Mouse (Mus musculus) cerebellum, adult 18-20 months (tissue): Measurements from ENCODE around the gene Zfp46.

Experiments used
- DNase-seq, 2 experiments: peaks; one replicate each; pipeline ENCODE4 v3.0.0; 2021

Zfp46 gene

GRCm38 (mm10) chr4:136312616-136313015, 28.1 kb downstream of the Zfp46 start:
- no peak for DNase-seq

DNA sequence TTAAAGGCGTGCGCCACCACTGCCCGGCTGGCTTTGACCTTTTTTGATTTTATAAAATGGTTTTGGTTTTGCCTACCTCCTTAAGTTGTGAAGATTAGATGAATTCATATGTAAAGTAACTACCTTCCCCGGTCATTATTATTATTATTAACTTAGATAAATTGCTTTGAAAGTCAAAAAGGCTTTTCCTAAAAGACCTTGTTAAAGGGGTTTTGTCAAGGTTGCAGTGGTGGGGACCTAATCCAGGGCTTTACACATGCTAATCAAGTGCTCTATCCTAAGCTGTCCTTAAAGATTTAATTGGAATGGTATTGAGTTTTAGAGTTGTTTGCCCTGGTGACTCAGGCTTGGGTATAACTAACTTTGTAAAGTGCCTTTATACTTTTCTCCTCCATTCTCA, 33.2 kb downstream of the Zfp46 start:
- no peak for DNase-seq

DNA sequence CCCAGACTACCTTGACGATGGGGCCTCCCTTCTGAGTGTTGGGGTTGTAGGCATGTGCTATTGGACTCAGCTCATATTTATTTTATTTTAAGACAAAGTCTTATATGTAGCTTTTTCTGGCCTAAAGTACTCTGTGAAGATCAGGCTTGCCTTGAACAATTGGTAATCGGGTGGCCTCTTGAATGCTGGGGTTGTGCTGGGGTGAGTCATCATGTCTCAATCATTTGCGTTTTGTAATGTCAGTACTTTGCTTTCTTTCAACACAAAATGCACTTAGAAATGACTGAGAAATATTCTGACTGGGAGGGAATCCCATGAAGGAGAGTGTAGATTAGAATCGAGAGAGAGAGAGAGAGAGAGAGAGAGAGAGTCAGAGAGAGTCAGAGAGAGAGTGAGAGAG, 35.5 kb downstream of the Zfp46 start:
- no peak for DNase-seq

DNA sequence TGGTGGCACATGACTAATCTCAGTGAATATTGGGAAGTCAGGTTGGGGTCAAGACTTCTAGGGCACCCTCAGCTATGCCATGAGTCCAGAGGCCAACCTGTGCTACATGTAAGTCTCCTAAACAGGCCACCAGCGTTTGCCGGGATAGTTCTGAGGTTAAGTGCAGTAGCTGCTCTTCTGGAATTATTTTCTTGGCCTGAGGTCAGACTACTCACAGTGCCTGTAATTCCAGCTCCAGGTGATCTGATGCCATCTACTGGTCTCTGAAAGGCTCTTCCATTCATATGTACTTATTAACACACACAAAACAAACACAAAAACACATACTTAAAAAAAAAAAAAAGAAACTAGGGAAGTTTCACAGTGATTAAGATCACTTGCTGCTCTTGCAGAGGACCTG, 39.7 kb downstream of the Zfp46 start:
- peak; percentile 15 to 18 for DNase-seq

DNA sequence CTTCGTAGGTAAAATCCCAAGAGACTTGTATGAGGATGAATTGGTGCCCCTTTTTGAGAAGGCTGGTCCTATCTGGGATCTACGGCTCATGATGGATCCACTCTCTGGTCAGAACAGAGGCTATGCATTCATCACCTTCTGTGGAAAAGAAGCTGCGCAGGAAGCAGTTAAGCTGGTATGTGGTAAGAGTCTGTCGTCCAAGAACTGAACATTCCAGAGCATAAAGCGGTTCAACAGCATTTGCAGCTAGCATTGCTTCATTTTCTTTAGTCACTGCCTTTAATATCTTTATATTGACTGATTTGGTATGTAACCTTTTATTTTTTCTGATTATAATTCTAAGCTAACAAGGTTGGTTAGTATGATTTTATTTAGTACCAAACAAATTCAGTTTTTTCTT, 42.8 kb downstream of the Zfp46 start:
- DNase-seq, result no peak

DNA sequence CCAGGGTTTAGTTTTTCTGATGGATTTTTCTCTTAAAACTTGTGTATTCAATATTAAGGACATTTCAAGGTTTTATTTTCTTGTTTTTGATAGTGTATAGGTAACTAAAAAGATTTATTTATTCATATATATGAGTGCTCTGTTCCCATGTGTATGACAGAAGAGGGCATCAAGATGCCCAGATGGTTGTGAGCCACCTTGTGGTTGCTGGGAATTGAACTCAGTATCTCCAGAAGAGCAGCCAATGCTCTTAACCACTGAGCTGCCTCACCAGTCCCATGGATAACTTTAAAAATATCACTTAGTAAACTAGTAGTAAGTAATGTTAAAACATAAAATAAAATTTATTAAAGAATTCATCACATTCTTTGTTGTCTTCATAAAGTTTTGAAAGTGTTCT, 43.6 kb downstream of the Zfp46 start:
- DNase-seq, result no peak

GRCm38 (mm10) chr4:136331709-136332108, 47.2 kb downstream of the Zfp46 start:
- no peak for DNase-seq

- DNase-seq, result no peak
Measured at GRCm38 (mm10) chr4:136333191-136333590, 48.7 kb downstream of the Zfp46 start.

GRCm38 (mm10) chr4:136335065-136335464, 50.6 kb downstream of the Zfp46 start:
- DNase-seq, result no peak

DNA sequence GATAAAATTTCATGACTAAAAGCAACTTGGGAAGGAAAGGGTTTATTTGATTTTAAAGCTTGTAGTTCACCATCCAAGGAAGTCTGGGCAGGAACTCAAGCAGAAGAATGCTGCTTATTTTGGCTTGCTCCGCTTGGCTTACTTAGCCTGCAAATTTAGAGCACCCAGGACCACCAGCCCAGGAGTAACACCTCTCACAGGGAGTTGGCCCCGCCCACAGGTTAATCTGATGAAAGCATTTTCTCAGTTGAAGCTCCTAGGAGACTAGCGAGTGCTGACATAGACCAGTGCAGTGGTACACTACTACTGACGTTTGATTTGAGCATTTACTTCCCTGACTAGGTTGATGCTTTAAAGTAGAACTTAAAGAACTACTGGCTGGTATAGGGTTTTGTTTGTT, 52.6 kb downstream of the Zfp46 start:
- no peak for DNase-seq
